ENCODE assay signal across 9 mouse cellular contexts in genomic region chr7:141292583-141293388, GRCm38 (mm10). TPM values are rescaled to one million over a fixed set of nuclear protein-coding genes. Genes with fewer than 3 reads are reported as not detected.
DNase-seq lines count a peak whose midpoint lies in the region; ATAC-seq and TF ChIP-seq lines count a peak whose summit lies in the region.
"Had no signal": no experiment of that assay in that cellular context is flagged by ENCODE, and none has a peak within 500 bp of the region (broad histone marks: within the 10 kb centered on the region; RNA-seq: fewer than 3 reads in every experiment).

No protein-coding gene starts in this region.

- no peak overlapping the region for H3K27ac ChIP-seq in kidney, embryonic 16.5 days (ENCODE audit: low read length)
- H3K27ac ChIP-seq in kidney, adult 2 months (ENCODE audit: insufficient read depth, low read depth, low read length) = no peak overlapping the region
- no peak overlapping the region for H3K27ac ChIP-seq in embryonic facial prominence, embryonic 13.5 days
- no peak overlapping the region for H3K27ac ChIP-seq in limb, embryonic 11.5 days (replicated peaks; ENCODE audit: low read depth, low read length)

- no peak for DNase-seq in kidney, adult 2 months
- peak; percentile 41 for DNase-seq in limb, embryonic 11.5 days (ENCODE audit: low spot score)
- peak; percentile 32 for DNase-seq in retina, embryonic 14.5 days (ENCODE audit: low spot score)
- DNase-seq in adrenal gland, postnatal 4 days (ENCODE audit: low spot score in 2 of 2) = no peak
- DNase-seq: right cerebral cortex, postnatal 25 days had no signal

- peaks cover 15% of the 10 kb centered on the region for H3K4me1 ChIP-seq in kidney, embryonic 16.5 days (ENCODE audit: insufficient read depth, low read length)
- H3K4me1 ChIP-seq in kidney, adult 2 months (ENCODE audit: control insufficient read depth, insufficient read depth, low read length) = peaks cover 5% of the 10 kb centered on the region
- peaks cover 33% of the 10 kb centered on the region for H3K4me1 ChIP-seq in embryonic facial prominence, embryonic 13.5 days
- peaks cover 14% of the 10 kb centered on the region for H3K4me1 ChIP-seq in limb, embryonic 11.5 days (ENCODE audit: control insufficient read depth, insufficient read depth, low read length)

- no peak for TF ChIP-seq CTCF in kidney, adult 2 months (conservative IDR thresholded peaks at IDR 0.05; ENCODE audit: insufficient read depth, insufficient read length, low read depth, low read length)

- peak overlapping the region; percentile 50 for H3K4me3 ChIP-seq in kidney, embryonic 16.5 days (ENCODE audit: low read length)
- H3K4me3 ChIP-seq in kidney, adult 2 months (ENCODE audit: insufficient read depth, low read depth, low read length) = no peak overlapping the region
- H3K4me3 ChIP-seq in embryonic facial prominence, embryonic 13.5 days = peak overlapping the region; percentile 55
- H3K4me3 ChIP-seq in limb, embryonic 11.5 days (ENCODE audit: low read depth, low read length) = peak overlapping the region; percentile 59

- H3K4me2 ChIP-seq in kidney, embryonic 16.5 days (replicated peaks; ENCODE audit: low read depth, low read length) = peak overlapping the region; percentile 84
- H3K4me2 ChIP-seq in embryonic facial prominence, embryonic 13.5 days = peak overlapping the region; percentile 86
- peak overlapping the region; percentile 98 for H3K4me2 ChIP-seq in limb, embryonic 11.5 days (ENCODE audit: low read depth, severe bottlenecking)

- no peaks in the 10 kb centered on the region for H3K9me3 ChIP-seq in kidney, embryonic 16.5 days (ENCODE audit: low read length)
- H3K9me3 ChIP-seq in embryonic facial prominence, embryonic 13.5 days = no peaks in the 10 kb centered on the region
- H3K9me3 ChIP-seq in limb, embryonic 11.5 days (ENCODE audit: control insufficient read depth, low read length) = no peaks in the 10 kb centered on the region

- no peaks in the 10 kb centered on the region; the same call in 1 of the 2 replicates for H3K36me3 ChIP-seq in kidney, embryonic 16.5 days (ENCODE audit: insufficient read depth, low read length)
- no peaks in the 10 kb centered on the region for H3K36me3 ChIP-seq in kidney, adult 2 months (ENCODE audit: control insufficient read depth, insufficient read depth, low read length)
- peaks cover 12% of the 10 kb centered on the region for H3K36me3 ChIP-seq in embryonic facial prominence, embryonic 13.5 days
- peaks cover 3% of the 10 kb centered on the region; the same call in 1 of the 2 replicates for H3K36me3 ChIP-seq in limb, embryonic 11.5 days (ENCODE audit: control insufficient read depth, insufficient read depth, low read length)

- WGBS in kidney, embryonic 16.5 days = 44% methylated on average over 15 of the region's 15 CpGs
- 77% methylated on average over 15 of the region's 15 CpGs for WGBS in kidney, adult 2 months
- WGBS in embryonic facial prominence, embryonic 13.5 days = 29% methylated on average over 15 of the region's 15 CpGs
- 37% methylated on average over 15 of the region's 15 CpGs for WGBS in limb, embryonic 11.5 days

- no peak for TF ChIP-seq POLR2A in kidney, adult 2 months (IDR thresholded peaks at IDR 0.05; ENCODE audit: low read depth, low read length)

- peaks cover 47% of the 10 kb centered on the region for H3K27me3 ChIP-seq in kidney, embryonic 16.5 days (ENCODE audit: insufficient read depth, low read length)
- H3K27me3 ChIP-seq in kidney, adult 2 months (replicated peaks; ENCODE audit: control insufficient read depth, insufficient read depth, low read length) = peaks cover 3% of the 10 kb centered on the region; the same call in 1 of the 2 replicates
- peaks cover 54% of the 10 kb centered on the region for H3K27me3 ChIP-seq in embryonic facial prominence, embryonic 13.5 days
- peaks cover 47% of the 10 kb centered on the region for H3K27me3 ChIP-seq in limb, embryonic 11.5 days (ENCODE audit: control insufficient read depth, insufficient read depth, low read length)

- H3K9ac ChIP-seq in kidney, embryonic 16.5 days (replicated peaks; ENCODE audit: low read length) = peak overlapping the region; percentile 59
- peak overlapping the region; percentile 68 for H3K9ac ChIP-seq in embryonic facial prominence, embryonic 13.5 days
- H3K9ac ChIP-seq in limb, embryonic 11.5 days (ENCODE audit: low read length) = peak overlapping the region; percentile 65; the same call in 1 of the 2 replicates

- ATAC-seq in kidney, embryonic 16.5 days (ENCODE audit: low FRiP score, low TSS enrichment) = no peak
- ATAC-seq in embryonic facial prominence, embryonic 13.5 days (ENCODE audit: insufficient number of reproducible peaks, insufficient read depth, low FRiP score, low TSS enrichment, low read depth) = no peak
- no peak for ATAC-seq in limb, embryonic 11.5 days (ENCODE audit: insufficient number of reproducible peaks, low FRiP score, low TSS enrichment, low read depth)
- ATAC-seq in megakaryocyte-erythroid progenitor cell, adult 5-6 weeks (replicated peaks; ENCODE audit: low FRiP score, low TSS enrichment, poor library complexity, severe bottlenecking) = no peak
- no peak for ATAC-seq in activated CD4-positive, CD25-positive, alpha-beta regulatory T cell, adult 4 months

RNA-seq across cellular contexts. Expression of gene Drd4, which starts 1.0 kb away (rescaled TPM):
- polyA plus RNA-seq in kidney, embryonic 16.5 days (2015; fragmentation: Nextera tagmentation; extraction: Ambion mirVana) = 1.3 and 1.5 TPM in 2 replicates
- polyA plus RNA-seq in kidney, adult 2 months (2012; rRNA removed) = 0.03 TPM in 1 of 2 replicates, not detected in the other
- 1.3 and 1.7 TPM in 2 replicates for polyA plus RNA-seq in embryonic facial prominence, embryonic 13.5 days (2015; fragmentation: Nextera tagmentation; extraction: Ambion mirVana)
- 0.45 and 0.47 TPM in 2 replicates for polyA plus RNA-seq in limb, embryonic 11.5 days (2014; fragmentation: Nextera tagmentation; extraction: Ambion mirVana)
- under 1 TPM; 0.34 to 0.36 TPM for total RNA-seq in adrenal gland, postnatal 4 days (2021)
- total RNA-seq in megakaryocyte-erythroid progenitor cell, adult 5-6 weeks (2014; fragmentation: Nextera tagmentation) = not detected in 2 replicates
- not detected in 2 replicates for total RNA-seq in megakaryocyte-erythroid progenitor cell, adult 5-6 weeks (2017)
- not detected for polyA plus RNA-seq in activated CD4-positive, CD25-positive, alpha-beta regulatory T cell, adult 4 months (2017; shearing (Covaris generic))

RNA-seq across cellular contexts. Expression of gene Sct, which starts 13.9 kb away (rescaled TPM):
- polyA plus RNA-seq in kidney, embryonic 16.5 days (2015; fragmentation: Nextera tagmentation; extraction: Ambion mirVana) = 45.2 and 47.1 TPM in 2 replicates
- 2.0 and 2.7 TPM in 2 replicates for polyA plus RNA-seq in kidney, adult 2 months (2012; rRNA removed)
- polyA plus RNA-seq in embryonic facial prominence, embryonic 13.5 days (2015; fragmentation: Nextera tagmentation; extraction: Ambion mirVana) = 1.1 and 1.9 TPM in 2 replicates
- 10.2 TPM in 2 replicates for polyA plus RNA-seq in limb, embryonic 11.5 days (2014; fragmentation: Nextera tagmentation; extraction: Ambion mirVana)
- 10 to 100 TPM in 1 of 2 experiments, 1 to 10 TPM in 1; 9.0 to 12.9 TPM for total RNA-seq in adrenal gland, postnatal 4 days (2021)
- not detected in 2 replicates for total RNA-seq in megakaryocyte-erythroid progenitor cell, adult 5-6 weeks (2014; fragmentation: Nextera tagmentation)
- total RNA-seq in megakaryocyte-erythroid progenitor cell, adult 5-6 weeks (2017) = not detected in 2 replicates
- not detected for polyA plus RNA-seq in activated CD4-positive, CD25-positive, alpha-beta regulatory T cell, adult 4 months (2017; shearing (Covaris generic))

RNA-seq across cellular contexts. Expression of gene Cdhr5, which starts 16.2 kb away (rescaled TPM):
- polyA plus RNA-seq in kidney, embryonic 16.5 days (2015; fragmentation: Nextera tagmentation; extraction: Ambion mirVana) = 15.4 and 16.3 TPM in 2 replicates
- polyA plus RNA-seq in kidney, adult 2 months (2012; rRNA removed) = 129 and 145 TPM in 2 replicates
- polyA plus RNA-seq in embryonic facial prominence, embryonic 13.5 days (2015; fragmentation: Nextera tagmentation; extraction: Ambion mirVana) = 2.0 TPM in 1 of 2 replicates, not detected in the other
- polyA plus RNA-seq in limb, embryonic 11.5 days (2014; fragmentation: Nextera tagmentation; extraction: Ambion mirVana) = 0.20 TPM in 1 of 2 replicates, not detected in the other
- total RNA-seq in adrenal gland, postnatal 4 days (2021) = 10 to 100 TPM in 1 of 2 experiments, 1 to 10 TPM in 1; 9.4 to 15.5 TPM
- not detected in 2 replicates for total RNA-seq in megakaryocyte-erythroid progenitor cell, adult 5-6 weeks (2014; fragmentation: Nextera tagmentation)
- total RNA-seq in megakaryocyte-erythroid progenitor cell, adult 5-6 weeks (2017) = not detected in 2 replicates
- polyA plus RNA-seq in activated CD4-positive, CD25-positive, alpha-beta regulatory T cell, adult 4 months (2017; shearing (Covaris generic)) = not detected

RNA-seq across cellular contexts. Expression of gene Irf7, which starts 26.5 kb away (rescaled TPM):
- 3.2 and 6.0 TPM in 2 replicates for polyA plus RNA-seq in kidney, embryonic 16.5 days (2015; fragmentation: Nextera tagmentation; extraction: Ambion mirVana)
- polyA plus RNA-seq in kidney, adult 2 months (2012; rRNA removed) = 51.6 and 57.5 TPM in 2 replicates
- polyA plus RNA-seq in embryonic facial prominence, embryonic 13.5 days (2015; fragmentation: Nextera tagmentation; extraction: Ambion mirVana) = 2.0 and 2.4 TPM in 2 replicates
- 0.59 and 0.79 TPM in 2 replicates for polyA plus RNA-seq in limb, embryonic 11.5 days (2014; fragmentation: Nextera tagmentation; extraction: Ambion mirVana)
- total RNA-seq in adrenal gland, postnatal 4 days (2021) = 1 to 10 TPM; 7.3 to 7.5 TPM
- 6.4 and 27.5 TPM in 2 replicates for total RNA-seq in megakaryocyte-erythroid progenitor cell, adult 5-6 weeks (2014; fragmentation: Nextera tagmentation)
- 9.7 and 9.9 TPM in 2 replicates for total RNA-seq in megakaryocyte-erythroid progenitor cell, adult 5-6 weeks (2017)
- polyA plus RNA-seq in activated CD4-positive, CD25-positive, alpha-beta regulatory T cell, adult 4 months (2017; shearing (Covaris generic)) = 100 to 1,000 TPM in 1 of 2 experiments, 10 to 100 TPM in 1; 92.0 to 108 TPM

RNA-seq across cellular contexts. Expression of gene Deaf1, which starts 34.7 kb away (rescaled TPM):
- polyA plus RNA-seq in kidney, embryonic 16.5 days (2015; fragmentation: Nextera tagmentation; extraction: Ambion mirVana) = 77.4 and 87.5 TPM in 2 replicates
- polyA plus RNA-seq in kidney, adult 2 months (2012; rRNA removed) = 25.4 and 26.8 TPM in 2 replicates
- polyA plus RNA-seq in embryonic facial prominence, embryonic 13.5 days (2015; fragmentation: Nextera tagmentation; extraction: Ambion mirVana) = 81.1 and 83.3 TPM in 2 replicates
- polyA plus RNA-seq in limb, embryonic 11.5 days (2014; fragmentation: Nextera tagmentation; extraction: Ambion mirVana) = 59.3 and 64.6 TPM in 2 replicates
- total RNA-seq in adrenal gland, postnatal 4 days (2021) = 10 to 100 TPM; 74.1 to 78.8 TPM
- total RNA-seq in megakaryocyte-erythroid progenitor cell, adult 5-6 weeks (2014; fragmentation: Nextera tagmentation) = 54.5 and 74.1 TPM in 2 replicates
- 11.0 and 32.1 TPM in 2 replicates for total RNA-seq in megakaryocyte-erythroid progenitor cell, adult 5-6 weeks (2017)
- 10 to 100 TPM; 17.1 to 22.5 TPM for polyA plus RNA-seq in activated CD4-positive, CD25-positive, alpha-beta regulatory T cell, adult 4 months (2017; shearing (Covaris generic))

Comparison
In these comparisons a context has a peak if more than half of its experiments do, and no peak if none do; other contexts are left out.
1. DNase-seq: peak in limb, embryonic 11.5 days (single experiment) and retina, embryonic 14.5 days (single experiment); none in kidney, adult 2 months (single experiment) and adrenal gland, postnatal 4 days (0 of 2).
2. Peak in every context shown above with its lines, with median percentiles within 50 percentile points of each other: H3K4me2 ChIP-seq and H3K9ac ChIP-seq.